Mouse (Mus musculus): ENCODE results near the gene Usmg5.

- TF ChIP-seq POLR2A (IDR thresholded peaks at IDR 0.05; ENCODE audit: low read depth, low read length) (no peak), CTCF (conservative IDR thresholded peaks at IDR 0.05; ENCODE audit: insufficient read depth, insufficient read length, low read depth, low read length) (no peak)
These were observed 38.4 kb upstream of the Usmg5 start for GRCm38 (mm10) chr19:47128835-47129234.

Data from kidney, adult 2 months (tissue).